Mouse (Mus musculus) gastrocnemius, adult 18-20 months (tissue): ENCODE measurements around the gene Arhgdig. TPM values are rescaled to one million over a fixed set of nuclear protein-coding genes. Genes with fewer than 3 reads are reported as not detected.

Experiments used
- DNase-seq: peaks from one replicate; pipeline ENCODE4 v3.0.0; 2021; ENCODE audit warnings: low spot score
- long read RNA-seq, 2 experiments: library from polyadenylated mRNA; stranded (forward); transcript quantifications; one replicate each; pipeline ENCODE4 v2.0.0; 2021
- total RNA-seq, 2 experiments: library from RNA; stranded (reverse); gene quantifications; 2 replicates each; pipeline ENCODE4 v1.2.3; 2021

Gene Arhgdig
- total RNA-seq: 1 to 10 TPM; 1.2 to 1.4 TPM
- long read RNA-seq, experiment 1: 0 reads
- long read RNA-seq, experiment 2, partial matches to known transcripts: 0 of 3 reads
- long read RNA-seq, experiment 2, other reads (novel, unspliced or antisense): 1 of 3 reads

- DNase-seq: no peak
Observed at GRCm38 (mm10) chr17:26207686-26208085, at the start of gene Arhgdig. Gene Arhgdig (minus strand): TSS chr17:26207786.

DNA sequence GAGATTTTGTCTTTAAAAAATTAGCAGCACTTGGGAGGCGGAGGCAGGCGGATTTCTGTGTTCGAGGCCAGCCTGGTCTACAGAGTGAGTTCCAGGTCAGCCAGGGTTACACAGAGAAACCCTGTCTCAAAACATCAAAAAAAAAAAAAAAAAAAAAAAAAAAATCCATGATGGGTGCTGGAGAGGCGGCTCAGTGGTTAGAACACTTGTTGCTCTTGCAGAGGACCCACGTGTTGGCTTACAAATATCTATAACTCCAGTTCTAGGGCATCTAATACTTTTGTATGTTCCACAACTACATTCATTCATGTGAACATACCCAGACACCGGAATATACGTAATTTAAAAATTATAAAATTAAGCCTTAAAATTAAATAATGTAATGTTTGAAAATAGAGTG is 47.7 kb upstream of the Arhgdig start:
- DNase-seq: no peak

- DNase-seq: no peak
Observed at GRCm38 (mm10) chr17:26253399-26253798, 45.8 kb upstream of the Arhgdig start.

DNA sequence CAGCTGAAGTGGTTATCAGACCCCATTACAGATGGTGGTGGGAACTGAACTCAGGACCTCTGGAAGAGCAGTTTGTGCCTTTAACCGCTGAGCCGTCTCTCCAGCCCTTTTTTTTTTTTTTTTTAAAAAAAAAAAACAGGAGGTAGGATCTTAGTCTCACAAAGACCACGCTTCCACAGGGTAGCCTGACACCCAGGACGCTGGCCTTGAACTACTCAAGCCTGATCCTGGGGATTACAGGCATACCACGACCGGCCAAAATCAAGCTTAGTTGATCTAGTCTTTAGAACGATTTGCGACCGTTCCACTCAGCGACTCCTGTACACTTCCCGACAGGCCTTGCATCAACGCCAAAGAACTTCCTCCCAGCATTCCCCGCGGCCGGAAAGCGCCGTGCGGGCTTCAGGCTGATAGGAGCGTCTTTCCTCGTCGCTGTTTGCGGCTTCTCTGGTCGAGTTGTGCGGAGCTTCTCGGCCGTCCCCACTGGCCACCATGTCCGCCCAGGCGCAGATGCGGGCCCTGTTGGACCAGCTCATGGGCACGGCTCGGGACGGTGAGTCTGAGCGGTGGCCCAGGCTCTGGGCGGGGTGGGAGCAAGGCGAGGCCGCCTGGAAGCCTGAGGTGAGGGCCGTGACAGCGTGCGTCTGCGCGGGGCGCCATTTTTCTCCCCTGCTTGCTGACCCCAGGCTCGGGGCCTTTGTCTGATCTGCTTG is 45.1 kb upstream of the Arhgdig start, which contains the start of gene Luc7l:
TSS of gene Luc7l (plus strand) at position 358 of the 713 bp plus-strand sequence.
- peak; percentile 96 for DNase-seq

DNA sequence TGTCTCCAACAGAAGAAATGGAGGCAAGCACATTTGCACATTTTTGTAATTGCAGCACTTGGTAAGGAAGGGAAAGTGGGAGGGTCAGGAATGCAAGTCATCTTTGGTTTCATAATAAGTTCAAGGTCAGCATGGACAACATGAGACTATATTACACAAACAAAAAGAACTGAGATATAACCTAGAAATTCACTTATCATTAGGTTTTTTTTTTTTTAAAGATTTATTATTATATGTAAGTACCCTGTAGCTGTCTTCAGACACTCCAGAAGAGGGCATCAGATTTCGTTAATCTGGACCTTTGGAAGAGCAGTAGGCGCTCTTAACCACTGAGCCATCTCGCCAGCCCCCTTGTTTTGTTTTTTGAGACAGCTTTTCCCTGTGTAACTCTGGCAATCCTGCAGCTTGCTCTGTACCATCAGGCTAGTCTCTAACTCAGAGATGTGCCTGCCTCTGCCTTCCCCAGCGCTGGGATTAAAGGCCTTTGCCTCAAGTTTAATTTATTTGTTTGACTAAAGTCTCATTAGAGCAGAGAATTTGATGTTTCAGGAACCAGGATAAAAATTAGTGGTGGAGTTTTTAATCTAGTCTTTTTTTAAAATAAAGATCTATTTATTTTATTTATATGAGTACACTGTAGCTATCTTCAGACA is 44.4 kb upstream of the Arhgdig start:
- no peak for DNase-seq

GRCm38 (mm10) chr17:26244101-26244841 is 36.7 kb upstream of the Arhgdig start, which contains the start of gene Fam234a:
Gene Fam234a (minus strand): TSS chr17:26244242.
- peak; percentile 95 for DNase-seq

- peak; percentile 76 for DNase-seq
Observed at GRCm38 (mm10) chr17:26243471-26244100, 36.0 kb upstream of the Arhgdig start.

DNA sequence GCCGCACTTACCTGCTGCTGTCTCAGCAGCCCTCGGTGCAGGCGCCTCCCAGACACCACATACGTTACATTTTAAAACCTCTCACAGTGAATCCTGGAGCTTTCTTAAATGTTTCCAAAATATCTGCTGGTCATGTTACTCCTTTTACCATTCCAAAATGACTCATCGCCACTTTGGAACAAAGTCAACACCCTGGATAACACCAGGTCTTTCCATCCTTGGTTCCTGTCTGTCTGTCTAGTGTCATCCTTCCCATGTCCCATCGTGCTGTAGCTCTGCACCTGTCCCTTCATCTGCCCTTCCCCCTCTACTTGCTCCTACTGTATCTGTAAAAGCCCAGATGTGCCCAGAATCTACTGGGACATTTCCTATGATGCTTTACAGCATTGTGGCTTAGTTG is 33.4 kb upstream of the Arhgdig start:
- DNase-seq: peak; percentile 28

GRCm38 (mm10) chr17:26240120-26240790 is 32.7 kb upstream of the Arhgdig start:
- DNase-seq: no peak

- no peak for DNase-seq
Observed at GRCm38 (mm10) chr17:26239551-26239950, 32.0 kb upstream of the Arhgdig start.

DNA sequence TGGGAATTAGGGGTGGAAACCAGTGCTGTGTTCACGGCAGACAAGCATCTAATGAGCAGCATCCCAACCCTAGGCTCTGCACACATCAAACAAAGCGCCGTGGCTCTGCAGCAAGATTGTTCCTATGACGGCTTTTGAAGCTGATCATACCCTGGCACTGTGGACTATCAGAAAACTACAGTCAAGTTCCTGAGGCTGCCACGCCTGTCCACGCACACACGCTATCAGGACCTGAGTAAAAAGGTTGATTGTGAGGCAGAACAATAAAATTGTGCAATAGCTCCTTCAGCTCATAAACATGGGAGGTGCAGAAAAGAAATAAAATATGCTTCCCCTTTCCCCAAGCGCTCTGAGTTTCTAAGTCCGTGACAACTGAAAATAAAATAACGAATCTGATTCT is 30.1 kb upstream of the Arhgdig start:
- no peak for DNase-seq

DNA sequence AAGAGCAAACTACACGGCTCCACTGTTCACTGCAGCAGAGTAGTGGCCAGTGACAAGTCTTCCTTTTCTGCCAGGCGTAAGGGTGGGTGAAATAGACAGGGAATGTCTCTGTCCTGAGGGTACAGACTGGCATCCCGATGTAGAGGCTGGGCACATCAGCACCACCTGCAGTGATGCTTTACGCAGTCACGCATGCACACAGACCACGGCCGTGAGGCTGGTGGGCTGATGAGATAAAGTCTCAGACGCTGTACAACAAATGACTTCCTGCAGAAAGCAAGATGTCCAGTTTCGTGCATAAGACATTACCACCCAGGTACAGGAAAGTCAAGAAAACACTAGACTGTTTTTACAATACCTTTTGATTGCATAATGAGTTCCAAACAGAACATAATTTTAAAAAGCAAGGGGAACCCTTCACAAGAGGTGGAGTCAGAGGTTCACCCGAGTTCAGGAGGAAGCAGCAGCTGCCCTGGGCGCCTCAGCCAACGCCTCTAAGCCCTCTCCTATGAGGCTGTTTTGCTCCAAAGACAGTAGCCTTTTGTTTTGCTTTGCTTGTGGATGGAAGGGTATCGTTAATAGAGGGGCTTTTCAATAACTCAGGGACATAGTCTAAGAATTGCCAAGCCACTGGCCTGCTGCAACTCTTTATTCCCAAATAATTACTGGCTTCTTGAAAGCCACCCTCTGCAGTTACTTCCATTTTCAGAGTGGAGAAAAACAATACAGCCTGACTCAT is 27.7 kb upstream of the Arhgdig start:
- DNase-seq: no peak

DNA sequence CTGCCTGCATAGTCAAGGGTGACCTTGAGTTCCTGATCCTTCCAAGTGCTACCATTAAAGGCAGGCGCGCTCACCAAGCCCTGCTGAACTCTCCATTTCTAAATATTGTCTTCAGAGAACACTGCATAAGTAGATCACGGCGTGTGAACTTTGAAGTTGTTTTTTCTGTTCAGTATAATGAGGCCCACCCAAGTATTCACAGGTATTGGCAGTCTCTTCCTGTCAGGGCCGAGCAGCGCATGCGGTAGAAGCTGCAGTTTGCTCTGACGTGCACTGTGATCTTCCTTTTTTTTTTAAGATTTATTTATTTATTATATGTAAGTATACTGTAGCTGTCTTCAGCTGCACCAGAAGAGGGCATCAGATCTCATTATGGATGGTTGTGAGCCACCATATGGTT is 26.8 kb upstream of the Arhgdig start:
- no peak for DNase-seq

DNA sequence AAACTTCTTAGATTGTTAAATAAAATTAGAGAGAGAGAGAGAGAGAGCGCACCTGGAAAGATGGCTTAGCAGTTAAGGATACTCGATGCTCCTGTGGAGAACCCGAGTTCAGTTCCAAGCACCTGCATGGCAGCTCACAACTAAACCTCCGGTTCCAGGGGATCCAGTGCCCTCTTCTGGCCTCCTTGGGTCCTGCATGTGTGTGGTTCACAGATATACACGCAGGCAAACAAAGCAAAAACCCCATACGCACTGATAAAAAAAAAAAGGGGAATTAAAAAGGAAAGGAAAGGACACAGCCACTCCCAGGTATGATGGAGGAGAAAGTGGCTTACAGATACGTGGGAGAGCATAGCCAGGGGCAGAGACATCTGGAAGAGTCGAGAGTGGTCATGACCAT is 25.3 kb upstream of the Arhgdig start:
- no peak for DNase-seq

- DNase-seq: no peak
Observed at GRCm38 (mm10) chr17:26231156-26231555, 23.6 kb upstream of the Arhgdig start.

GRCm38 (mm10) chr17:26229776-26230175 is 22.2 kb upstream of the Arhgdig start:
- DNase-seq: no peak

GRCm38 (mm10) chr17:26225150-26225549 is 17.6 kb upstream of the Arhgdig start:
- no peak for DNase-seq

DNA sequence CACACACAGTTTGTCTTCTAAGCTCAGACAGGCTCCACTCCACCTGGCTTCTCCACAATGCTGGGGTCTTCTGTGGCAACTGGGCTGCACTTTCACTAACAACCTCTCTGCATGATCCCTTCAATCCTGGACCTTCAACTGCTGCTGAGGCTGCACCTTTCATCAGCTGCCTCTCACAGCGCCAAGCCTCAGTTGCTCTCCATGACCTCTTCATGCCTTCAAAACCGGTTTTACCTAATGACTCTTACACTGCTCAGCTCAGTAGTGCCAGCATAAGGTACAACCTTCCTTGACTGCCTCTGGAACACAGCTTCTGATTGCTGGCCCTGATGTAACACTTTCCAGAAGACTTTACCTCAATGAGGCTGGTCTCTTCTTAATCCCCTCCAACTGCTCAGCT is 13.9 kb upstream of the Arhgdig start:
- no peak for DNase-seq

DNA sequence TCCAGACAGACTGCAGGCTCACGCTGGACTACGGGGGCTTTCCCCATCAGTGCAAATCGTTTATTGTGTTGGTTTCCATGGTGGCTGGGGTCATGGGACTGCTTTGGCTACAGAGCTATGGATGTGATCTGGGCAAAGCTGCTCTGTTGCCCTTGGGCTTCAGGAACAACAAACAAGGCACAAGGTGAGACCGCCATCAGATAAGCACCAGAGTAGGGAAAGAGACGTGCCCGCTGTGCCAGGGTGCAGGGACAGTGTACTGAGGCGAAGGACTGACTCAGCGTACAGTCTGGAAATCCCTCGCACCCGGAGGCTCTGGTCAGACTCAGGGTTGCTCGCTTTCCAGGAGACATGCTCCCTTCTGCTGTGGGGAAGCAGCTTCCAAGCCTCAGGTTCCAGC is 5.1 kb upstream of the Arhgdig start:
- no peak for DNase-seq

DNA sequence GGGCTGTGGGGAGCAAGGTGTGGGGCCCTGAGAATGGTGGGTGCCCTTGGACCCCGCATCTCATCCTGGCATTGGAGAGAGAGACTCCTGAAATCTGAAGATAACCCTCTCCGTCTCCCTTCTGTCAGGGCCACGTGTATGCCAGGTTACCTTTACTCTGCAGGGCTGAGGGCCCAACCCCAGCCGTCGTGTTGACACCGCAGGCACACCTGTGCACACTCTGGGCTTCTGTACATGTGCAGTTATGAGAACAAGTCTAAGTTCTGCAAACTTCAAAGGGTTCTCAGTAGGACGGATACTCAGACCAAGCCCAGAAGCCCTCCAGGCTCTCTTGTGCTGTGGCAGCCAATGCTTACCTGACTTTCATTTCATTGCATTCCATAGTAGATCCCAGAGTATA is 4.7 kb upstream of the Arhgdig start:
- no peak for DNase-seq
